8 mouse cellular contexts compared by ENCODE assay signal in genomic region chr8:70839408-70840351, GRCm38 (mm10). TPM values are rescaled to one million over a fixed set of nuclear protein-coding genes. Genes with fewer than 3 reads are reported as not detected.
DNase-seq lines count a peak whose midpoint lies in the region; ATAC-seq and TF ChIP-seq lines count a peak whose summit lies in the region.

TSS of gene Arrdc2 (minus strand) at chr8:70839720.

- in situ Hi-C loops in Patski (cut with MboI; ENCODE audit: low pct_unique_long_range_greater_than_20kb): loop anchor here (5.0 kb wide), 1 partner anchor 72 kb away; no protein-coding TSS in a partner anchor

- H3K4me3 ChIP-seq in hindbrain, embryonic 13.5 days: peak within 1 kb of the TSS; percentile 60

- ATAC-seq in Patski: peak; percentile 94
- ATAC-seq in hindbrain, embryonic 13.5 days (ENCODE audit: low FRiP score): peak; percentile 96

- no peak for TF ChIP-seq CTCF in Patski (IDR thresholded peaks at IDR 0.05)

- peak within 1 kb of the TSS; percentile 82 for H3K9ac ChIP-seq in hindbrain, embryonic 13.5 days

- peaks cover 23% of the 10 kb centered on the region for H3K36me3 ChIP-seq in hindbrain, embryonic 13.5 days

- H3K27me3 ChIP-seq in Patski: no peaks in the 10 kb centered on the region
- no peaks in the 10 kb centered on the region for H3K27me3 ChIP-seq in hindbrain, embryonic 13.5 days

- H3K4me2 ChIP-seq in hindbrain, embryonic 13.5 days: peak within 1 kb of the TSS; percentile 64

- peak; percentile 99 for DNase-seq in Patski (ENCODE audit: low read depth, low spot score)
- peak; percentile 98 for DNase-seq in cerebellum, postnatal 14 days
- DNase-seq in frontal cortex, postnatal 14 days (ENCODE audit: low spot score in 2 of 2): peak; percentile 98 to 100
- DNase-seq in layer of hippocampus, postnatal 25 days (ENCODE audit: extremely low spot score in 1 of 2, low spot score in 1 of 2): peak; percentile 84 to 89
- peak; percentile 100 for DNase-seq in lung, postnatal 25 days (ENCODE audit: low spot score)
- peak; percentile 100 for DNase-seq in retina, embryonic 14.5 days (ENCODE audit: low spot score)
- peak; percentile 99 for DNase-seq in thymus, postnatal 4 days

- H3K4me1 ChIP-seq in hindbrain, embryonic 13.5 days (replicated peaks): peaks cover 20% of the 10 kb centered on the region

- H3K9me3 ChIP-seq in hindbrain, embryonic 13.5 days: no peaks in the 10 kb centered on the region

- POLR2A ChIA-PET in Patski (lab: Charles Lee): interaction anchor here (0.6 to 1.3 kb wide), 4 partner anchors 17 to 538 kb away, joined by 3 to 9 read pairs (median 3); no protein-coding TSS in a partner anchor

- H3K27ac ChIP-seq in hindbrain, embryonic 13.5 days: peak within 1 kb of the TSS; percentile 93

- CTCF ChIA-PET in Patski (lab: Charles Lee): interaction anchor here (1.0 to 3.6 kb wide), 10 partner anchors 11 to 117 kb away, joined by 3 to 19 read pairs (median 4); partner anchors contain the start of gene Mast3

- WGBS in hindbrain, embryonic 13.5 days: 3% methylated on average over 55 of the region's 55 CpGs

RNA-seq across cellular contexts. Expression of gene Arrdc2, which starts in this region (rescaled TPM):
- polyA plus RNA-seq in Patski (2021): 6.8 TPM
- 7.6 and 8.1 TPM in 2 replicates for polyA plus RNA-seq in hindbrain, embryonic 13.5 days (2015; fragmentation: Nextera tagmentation; extraction: Ambion mirVana)
- total RNA-seq in layer of hippocampus, postnatal 25 days (2021): 10 to 100 TPM; 15.0 to 18.7 TPM

Comparison
In these comparisons a context has a peak if more than half of its experiments do, and no peak if none do; other contexts are left out.
1. Peak in every context shown above with its lines: DNase-seq, ATAC-seq, H3K4me3 ChIP-seq and H3K27ac ChIP-seq.